Mouse (Mus musculus): Measurements from ENCODE around the gene Carns1. TPM values are rescaled to one million over a fixed set of nuclear protein-coding genes. Genes with fewer than 3 reads are reported as not detected.
"Not testable (repeated sequence)": the region's sequence is repeated elsewhere in the genome, so short reads cannot be mapped to it uniquely, and the experiment has no call there.

Gene Carns1
- polyA plus RNA-seq, 1 experiment from 2014 or later = 3.8 TPM

GRCm38 (mm10) chr19:4125741-4126696 lies 49.3 kb downstream of the Carns1 start, which contains the start of gene Aip:
Gene Aip, minus strand, starts transcription at chr19:4125858.
- Histone ChIP-seq H3K27me3 (ENCODE audit: control insufficient read depth, insufficient read depth, low read length) (no peaks in the 10 kb centered on the region), H3K9ac (ENCODE audit: low read length) (peak within 1 kb of the TSS; percentile 80), H3K36me3 (ENCODE audit: control insufficient read depth, insufficient read depth, low read length) (no peaks in the 10 kb centered on the region), H3K4me1 (ENCODE audit: control insufficient read depth, insufficient read depth, low read length) (peaks cover 9% of the 10 kb centered on the region), H3K4me3 (ENCODE audit: low read depth, low read length) (peak within 1 kb of the TSS; percentile 75), H3K4me2 (ENCODE audit: low read depth) (peak within 1 kb of the TSS; percentile 71), H3K9me3 (ENCODE audit: control insufficient read depth, low read length) (no peaks in the 10 kb centered on the region), H3K27ac (ENCODE audit: low read depth, low read length) (0 out of 2 replicates have a peak within 1 kb of the TSS, but pooled peaks have one; percentile 35)
- WGBS = 1% methylated on average over 46 of the region's 64 CpGs
- DNase-seq (ENCODE audit: low spot score) (peak; percentile 97), ATAC-seq (ENCODE audit: insufficient read depth, low FRiP score, low TSS enrichment) (peak; percentile 92)

GRCm38 (mm10) chr19:4125268-4125667 lies 50.0 kb downstream of the Carns1 start:
- H3K4me1 ChIP-seq (ENCODE audit: control insufficient read depth, insufficient read depth, low read length) = peaks cover 12% of the 10 kb centered on the region
- WGBS = 29% methylated on average over 3 of the region's 4 CpGs
- H3K27me3 ChIP-seq (ENCODE audit: control insufficient read depth, insufficient read depth, low read length); H3K27ac ChIP-seq (ENCODE audit: low read depth, low read length); H3K36me3 ChIP-seq (ENCODE audit: control insufficient read depth, insufficient read depth, low read length); DNase-seq (ENCODE audit: low spot score); H3K9me3 ChIP-seq (ENCODE audit: control insufficient read depth, low read length): not testable (repeated sequence)
- H3K4me2 ChIP-seq (ENCODE audit: low read depth) = peak overlapping the region; percentile 30
- peak overlapping the region; percentile 75 for H3K4me3 ChIP-seq (ENCODE audit: low read depth, low read length)
- ATAC-seq (ENCODE audit: insufficient read depth, low FRiP score, low TSS enrichment) = peak; percentile 54
- H3K9ac ChIP-seq (ENCODE audit: low read length) = peak overlapping the region; percentile 14; the same call in 1 of the 2 replicates

GRCm38 (mm10) chr19:4124432-4124831 lies 50.8 kb downstream of the Carns1 start:
- Histone ChIP-seq H3K27me3 (ENCODE audit: control insufficient read depth, insufficient read depth, low read length) (no peaks in the 10 kb centered on the region), H3K27ac (ENCODE audit: low read depth, low read length) (no peak overlapping the region), H3K4me3 (ENCODE audit: low read depth, low read length) (no peak overlapping the region), H3K4me1 (ENCODE audit: control insufficient read depth, insufficient read depth, low read length) (peaks cover 12% of the 10 kb centered on the region), H3K9me3 (ENCODE audit: control insufficient read depth, low read length) (no peaks in the 10 kb centered on the region), H3K36me3 (ENCODE audit: control insufficient read depth, insufficient read depth, low read length) (no peaks in the 10 kb centered on the region), H3K9ac (ENCODE audit: low read length) (no peak overlapping the region), H3K4me2 (ENCODE audit: low read depth) (no peak overlapping the region)
- no peak for DNase-seq (ENCODE audit: low spot score)
- ATAC-seq (ENCODE audit: insufficient read depth, low FRiP score, low TSS enrichment) = no peak
- 74% methylated on average over 4 of the region's 4 CpGs for WGBS

DNA sequence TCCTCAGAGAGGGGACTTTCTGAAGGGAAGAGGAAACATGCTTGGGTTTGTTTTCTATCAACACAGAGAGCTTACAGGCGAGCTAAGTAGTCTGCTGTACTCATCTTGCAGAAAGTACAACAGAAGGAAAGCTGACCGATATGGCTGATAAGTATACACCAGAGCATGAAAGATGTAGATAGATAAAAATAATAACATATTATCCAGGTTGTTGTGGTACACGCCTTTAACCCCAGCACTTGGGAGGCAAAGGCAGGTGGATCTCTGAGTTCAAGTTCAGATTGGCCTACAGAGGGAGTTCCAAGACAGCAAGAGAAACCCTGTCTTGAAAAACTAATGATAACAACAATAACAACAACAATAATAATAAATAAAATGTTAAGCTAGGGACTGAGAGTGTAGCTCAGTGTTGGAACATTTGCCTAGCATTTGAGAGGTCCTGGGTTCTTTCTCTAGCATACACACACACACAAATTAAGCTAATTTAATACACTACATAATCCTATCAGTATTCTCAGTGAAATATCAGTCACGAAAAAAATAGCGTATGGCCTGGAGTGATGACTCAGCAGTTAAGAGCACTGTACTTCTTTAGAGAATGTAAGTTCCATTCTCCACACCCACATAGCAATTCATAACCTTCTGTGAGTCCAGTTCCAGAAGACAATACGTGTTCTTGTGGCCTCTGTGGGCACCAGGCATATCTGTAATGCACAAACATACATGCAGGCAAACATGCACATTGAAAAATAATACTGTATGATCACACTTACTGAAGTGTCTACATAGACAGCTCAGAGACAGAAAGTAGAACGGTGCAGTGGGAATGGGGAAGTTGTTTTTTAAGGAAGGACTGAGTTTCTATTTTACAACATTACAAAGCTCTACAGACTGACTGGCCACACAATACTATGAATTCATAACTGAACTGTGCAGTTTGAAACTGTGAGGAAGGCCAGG lies 52.6 kb downstream of the Carns1 start:
- Histone ChIP-seq H3K27me3 (ENCODE audit: control insufficient read depth, insufficient read depth, low read length) (no peaks in the 10 kb centered on the region), H3K4me3 (ENCODE audit: low read depth, low read length) (no peak overlapping the region), H3K36me3 (ENCODE audit: control insufficient read depth, insufficient read depth, low read length) (no peaks in the 10 kb centered on the region), H3K9me3 (ENCODE audit: control insufficient read depth, low read length) (no peaks in the 10 kb centered on the region), H3K9ac (ENCODE audit: low read length) (no peak overlapping the region), H3K27ac (ENCODE audit: low read depth, low read length) (no peak overlapping the region), H3K4me1 (ENCODE audit: control insufficient read depth, insufficient read depth, low read length) (peaks cover 12% of the 10 kb centered on the region), H3K4me2 (ENCODE audit: low read depth) (no peak overlapping the region)
- no peak for DNase-seq (ENCODE audit: low spot score)
- 88% methylated on average over 7 of the region's 7 CpGs for WGBS
- no peak for ATAC-seq (ENCODE audit: insufficient read depth, low FRiP score, low TSS enrichment)

DNA sequence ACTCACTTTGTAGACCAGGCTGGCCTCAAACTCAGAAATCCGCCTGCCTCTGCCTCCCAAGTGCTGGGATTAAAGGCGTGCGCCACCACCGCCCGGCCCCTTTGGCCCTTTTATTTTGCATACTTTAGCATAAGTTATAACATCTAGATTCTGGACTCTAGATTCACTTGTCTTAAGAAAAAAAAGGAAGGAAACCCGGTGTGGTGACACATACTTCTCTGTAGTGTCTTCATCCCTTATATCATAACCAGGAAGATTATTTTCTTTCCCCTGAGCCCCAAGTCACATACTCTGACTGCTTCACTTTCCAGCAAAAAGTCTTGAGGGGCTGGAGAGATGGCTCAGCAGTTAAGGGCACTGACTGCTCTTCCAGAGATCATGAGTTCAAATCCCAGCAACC lies 53.4 kb downstream of the Carns1 start:
- H3K4me2 ChIP-seq (ENCODE audit: low read depth); H3K27ac ChIP-seq (ENCODE audit: low read depth, low read length); H3K4me1 ChIP-seq (ENCODE audit: control insufficient read depth, insufficient read depth, low read length); H3K36me3 ChIP-seq (ENCODE audit: control insufficient read depth, insufficient read depth, low read length); DNase-seq (ENCODE audit: low spot score); H3K9ac ChIP-seq (ENCODE audit: low read length); H3K27me3 ChIP-seq (ENCODE audit: control insufficient read depth, insufficient read depth, low read length); H3K9me3 ChIP-seq (ENCODE audit: control insufficient read depth, low read length); H3K4me3 ChIP-seq (ENCODE audit: low read depth, low read length); ATAC-seq (ENCODE audit: insufficient read depth, low FRiP score, low TSS enrichment): not testable (repeated sequence)
- WGBS = 63% methylated on average over 6 of the region's 6 CpGs

- Histone ChIP-seq H3K36me3 (ENCODE audit: control insufficient read depth, insufficient read depth, low read length) (no peaks in the 10 kb centered on the region), H3K9ac (ENCODE audit: low read length) (peak overlapping the region; percentile 51), H3K9me3 (ENCODE audit: control insufficient read depth, low read length) (no peaks in the 10 kb centered on the region), H3K4me2 (ENCODE audit: low read depth) (peak overlapping the region; percentile 38), H3K4me3 (ENCODE audit: low read depth, low read length) (peak overlapping the region; percentile 32), H3K4me1 (ENCODE audit: control insufficient read depth, insufficient read depth, low read length) (0 out of 2 replicates have a peak, but pooled peaks cover 3% of the 10 kb centered on the region), H3K27ac (ENCODE audit: low read depth, low read length) (peak overlapping the region; percentile 58), H3K27me3 (ENCODE audit: control insufficient read depth, insufficient read depth, low read length) (no peaks in the 10 kb centered on the region)
- peak; percentile 97 for DNase-seq (ENCODE audit: low spot score)
- 2% methylated on average over 38 of the region's 38 CpGs for WGBS
- peak; percentile 77 for ATAC-seq (ENCODE audit: insufficient read depth, low FRiP score, low TSS enrichment)
Measured at GRCm38 (mm10) chr19:4121097-4121805, 54.0 kb downstream of the Carns1 start.

DNA sequence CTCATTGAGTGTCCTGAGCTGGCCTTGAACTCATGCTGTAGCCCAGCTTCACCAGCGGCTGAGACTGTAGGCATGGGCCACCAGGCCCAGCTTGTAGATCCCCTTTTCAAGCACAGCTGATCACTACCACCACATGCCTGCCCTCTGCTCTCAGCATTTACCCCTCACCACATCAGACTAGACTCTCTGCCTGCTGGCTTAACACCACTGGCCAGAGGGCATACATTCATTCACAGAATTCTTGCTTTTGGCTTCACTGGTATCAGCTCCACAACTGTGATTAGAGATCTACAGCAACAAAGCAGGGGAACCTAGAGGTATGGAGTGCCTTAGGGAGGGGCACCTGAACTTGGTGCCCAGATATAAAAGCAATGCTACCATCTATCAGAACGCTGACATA lies 54.8 kb downstream of the Carns1 start:
- ATAC-seq (ENCODE audit: insufficient read depth, low FRiP score, low TSS enrichment) = no peak
- peak overlapping the region; percentile 32; the same call in 1 of the 2 replicates for H3K4me3 ChIP-seq (ENCODE audit: low read depth, low read length)
- 98% methylated on average over 2 of the region's 2 CpGs for WGBS

More for the DNA sequence above, 54.8 kb downstream of the Carns1 start:
- Histone ChIP-seq H3K27me3 (ENCODE audit: control insufficient read depth, insufficient read depth, low read length) (no peaks in the 10 kb centered on the region), H3K4me1 (ENCODE audit: control insufficient read depth, insufficient read depth, low read length) (0 out of 2 replicates have a peak, but pooled peaks cover 3% of the 10 kb centered on the region), H3K9me3 (ENCODE audit: control insufficient read depth, low read length) (no peaks in the 10 kb centered on the region), H3K36me3 (ENCODE audit: control insufficient read depth, insufficient read depth, low read length) (peaks cover 5% of the 10 kb centered on the region), H3K4me2 (ENCODE audit: low read depth) (peak overlapping the region; percentile 38), H3K27ac (ENCODE audit: low read depth, low read length) (no peak overlapping the region), H3K9ac (ENCODE audit: low read length) (no peak overlapping the region)
- no peak for DNase-seq (ENCODE audit: low spot score)
